Mouse (Mus musculus): ENCODE measurements around the gene Mdc1.
A peak's percentile ranks its signal among the peaks of the same experiment; 100 is the strongest.

Mdc1 gene

GRCm38 (mm10) chr17:35850974-35851373 is 9.7 kb downstream of the Mdc1 start:
- DNase-seq (ENCODE audit: low spot score) = no peak

- no peak for DNase-seq (ENCODE audit: low spot score)
Measured at GRCm38 (mm10) chr17:35859371-35859770, 18.1 kb downstream of the Mdc1 start.

GRCm38 (mm10) chr17:35859835-35860234 is 18.5 kb downstream of the Mdc1 start:
- DNase-seq (ENCODE audit: low spot score) = no peak

- DNase-seq (ENCODE audit: low spot score) = no peak
Measured at GRCm38 (mm10) chr17:35860831-35861197, 19.5 kb downstream of the Mdc1 start.

- DNase-seq (ENCODE audit: low spot score) = peak; percentile 90
Measured at GRCm38 (mm10) chr17:35861198-35861857, 20.0 kb downstream of the Mdc1 start, which contains the start of gene Nrm. Nrm (plus strand) TSS chr17:35861318.

- peak; percentile 61 for DNase-seq (ENCODE audit: low spot score)
Measured at GRCm38 (mm10) chr17:35864832-35865353, 23.6 kb downstream of the Mdc1 start.

- DNase-seq (ENCODE audit: low spot score) = peak; percentile 66
Measured at GRCm38 (mm10) chr17:35865481-35866280, 24.4 kb downstream of the Mdc1 start, which contains the start of gene Ppp1r18. Ppp1r18 (plus strand) TSS chr17:35865593.

- DNase-seq (ENCODE audit: low spot score) = peak; percentile 73
Measured at GRCm38 (mm10) chr17:35866281-35866831, 25.0 kb downstream of the Mdc1 start.

- peak; percentile 72 for DNase-seq (ENCODE audit: low spot score)
Measured at GRCm38 (mm10) chr17:35866911-35867890, 25.9 kb downstream of the Mdc1 start.

GRCm38 (mm10) chr17:35868165-35868820 is 27.0 kb downstream of the Mdc1 start:
- peak; percentile 33 for DNase-seq (ENCODE audit: low spot score)

- DNase-seq (ENCODE audit: low spot score) = peak; percentile 29
Measured at GRCm38 (mm10) chr17:35868961-35869345, 27.6 kb downstream of the Mdc1 start.

- peak; percentile 85 for DNase-seq (ENCODE audit: low spot score)
Measured at GRCm38 (mm10) chr17:35869346-35870067, 28.2 kb downstream of the Mdc1 start.

- DNase-seq (ENCODE audit: low spot score) = no peak
Measured at GRCm38 (mm10) chr17:35870151-35870883, 29.0 kb downstream of the Mdc1 start.

GRCm38 (mm10) chr17:35870884-35871696 is 29.8 kb downstream of the Mdc1 start:
- peak; percentile 49 for DNase-seq (ENCODE audit: low spot score)

GRCm38 (mm10) chr17:35873774-35874519 is 32.6 kb downstream of the Mdc1 start:
- peak; percentile 83 for DNase-seq (ENCODE audit: low spot score)

- DNase-seq (ENCODE audit: low spot score) = no peak
Measured at GRCm38 (mm10) chr17:35874721-35875120, 33.4 kb downstream of the Mdc1 start.

- DNase-seq (ENCODE audit: low spot score) = peak; percentile 97
Measured at GRCm38 (mm10) chr17:35879245-35880057, 38.1 kb downstream of the Mdc1 start, which contains the start of gene Dhx16. Dhx16 (plus strand) TSS chr17:35879819.
